Mouse (Mus musculus) ES-Bruce4 (cell line): ENCODE results near the gene Hspa4.

Experiments
- CTCF ChIP-seq: IDR thresholded peaks from one replicate; pipeline ENCODE4 v1.8.1; 2011; ENCODE audit warnings: low read depth, low read length
- EP300 ChIP-seq: IDR thresholded peaks from 2 replicates; pipeline ENCODE4 v1.6.1; 2011; ENCODE audit warnings: low read depth, low read length; ENCODE audit not compliant: insufficient read depth

DNA sequence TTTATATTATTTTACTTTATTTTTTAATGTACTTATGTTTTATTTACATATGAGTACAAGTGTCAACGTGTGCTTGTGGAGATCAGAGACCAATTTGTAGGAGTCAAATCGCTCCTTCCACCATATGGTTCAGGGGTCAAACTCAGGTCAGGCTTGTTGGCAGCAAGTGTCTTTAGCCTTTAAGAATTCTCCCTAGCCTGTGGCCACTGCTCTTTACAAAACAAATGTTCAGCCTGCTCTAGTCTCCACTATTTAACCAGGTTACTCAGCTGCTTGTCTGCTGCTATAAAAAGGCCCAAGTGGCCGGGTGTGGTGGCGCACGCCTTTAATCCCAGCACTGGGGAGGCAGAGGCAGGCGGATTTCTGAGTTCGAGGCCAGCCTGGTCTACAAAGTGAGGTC lies 17.8 kb upstream of the Hspa4 start:
- TF ChIP-seq EP300 (no peak), CTCF (no peak)
